Mouse (Mus musculus) thymus, postnatal 14 days (tissue): ENCODE results near the gene Cbfb.
"Not testable (repeated sequence)": the region's sequence is repeated elsewhere in the genome, so short reads cannot be mapped to it uniquely, and the experiment has no call there.

ENCODE experiments used
- DNase-seq: peaks from one replicate; pipeline ENCODE4 v3.0.0; 2021

The Cbfb gene

DNA sequence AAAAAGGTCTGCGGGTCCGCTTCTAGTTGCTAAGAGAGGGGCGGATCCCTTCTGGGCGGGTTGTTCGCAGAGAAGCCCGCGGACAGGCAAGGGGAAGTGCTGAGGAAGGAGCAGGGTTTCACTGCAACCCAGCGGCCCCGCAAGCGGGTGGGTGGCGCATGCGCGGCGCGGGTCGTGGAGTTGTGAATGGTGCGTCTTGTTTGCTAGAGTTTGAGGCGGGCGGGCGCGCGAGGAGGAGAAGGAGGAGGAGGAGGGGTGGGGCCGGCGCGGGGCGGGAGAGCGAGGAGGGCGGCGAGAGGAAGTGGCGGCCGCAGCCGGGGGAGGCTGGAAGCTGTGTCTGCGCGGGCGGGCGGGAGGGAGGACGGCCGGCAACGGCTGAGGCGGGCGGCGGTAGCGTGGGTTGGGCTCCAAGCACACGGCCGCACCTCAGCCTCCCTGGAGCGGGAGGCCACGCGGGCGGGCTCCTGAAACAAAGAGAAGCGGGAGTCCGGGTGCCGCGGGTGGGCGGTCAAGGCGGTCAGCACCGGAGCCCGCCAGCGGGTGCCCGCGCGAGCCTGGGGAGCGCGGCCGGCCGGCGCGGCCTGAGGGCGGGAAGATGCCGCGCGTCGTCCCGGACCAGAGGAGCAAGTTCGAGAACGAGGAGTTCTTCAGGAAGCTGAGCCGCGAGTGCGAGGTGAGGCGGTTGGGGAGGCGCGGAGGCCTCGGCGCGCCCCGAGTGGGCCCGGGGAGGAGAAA, at the start of gene Cbfb:
Cbfb (plus strand) TSS at position 294 of the 735 bp plus-strand sequence.
- peak; percentile 99 for DNase-seq

GRCm38 (mm10) chr8:105129864-105130263, 40.6 kb upstream of the Cbfb start:
- DNase-seq = no peak

- no peak for DNase-seq
These were observed 39.0 kb upstream of the Cbfb start, which contains the start of gene Ces4a for GRCm38 (mm10) chr8:105131509-105131908. Ces4a (plus strand) TSS chr8:105131800.

DNA sequence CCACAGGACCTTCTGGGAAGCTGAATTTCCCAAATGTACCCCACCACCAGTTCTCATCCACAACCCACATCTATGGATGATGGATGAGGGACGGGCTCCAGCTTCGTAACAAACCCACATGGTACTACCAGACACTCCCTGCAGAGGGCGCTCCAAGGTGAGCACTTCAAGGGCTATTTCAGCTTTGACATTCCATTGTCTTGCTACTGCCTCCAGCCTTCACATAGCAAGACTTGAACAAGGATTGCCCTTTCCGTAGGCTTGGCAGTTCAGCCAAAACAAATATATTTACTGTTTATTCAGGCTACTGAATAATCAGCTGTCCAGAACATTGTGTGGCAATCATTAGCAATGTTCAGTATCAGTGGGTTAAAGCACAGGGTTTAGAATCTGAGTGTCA, 32.1 kb upstream of the Cbfb start:
- peak; percentile 65 for DNase-seq

DNA sequence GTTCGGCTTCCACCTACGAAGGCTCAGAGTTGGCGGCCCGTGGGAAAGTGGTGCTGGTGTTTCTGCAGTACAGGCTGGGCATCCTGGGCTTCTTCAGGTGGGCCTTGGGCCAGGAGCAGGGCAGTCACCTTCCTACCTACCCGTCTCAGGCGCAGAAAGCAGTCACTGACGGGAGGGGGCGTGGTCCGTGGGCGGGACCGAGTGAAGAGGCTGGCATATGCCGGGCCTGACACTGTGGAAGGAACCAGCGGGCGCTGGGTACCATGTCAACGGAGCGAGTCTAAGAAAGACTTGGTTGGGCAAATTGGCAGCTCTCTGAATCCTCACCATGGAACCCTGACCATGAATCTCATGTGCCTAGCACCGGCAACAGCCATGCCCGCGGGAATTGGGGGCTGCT, 28.1 kb upstream of the Cbfb start:
- peak; percentile 12 for DNase-seq

DNA sequence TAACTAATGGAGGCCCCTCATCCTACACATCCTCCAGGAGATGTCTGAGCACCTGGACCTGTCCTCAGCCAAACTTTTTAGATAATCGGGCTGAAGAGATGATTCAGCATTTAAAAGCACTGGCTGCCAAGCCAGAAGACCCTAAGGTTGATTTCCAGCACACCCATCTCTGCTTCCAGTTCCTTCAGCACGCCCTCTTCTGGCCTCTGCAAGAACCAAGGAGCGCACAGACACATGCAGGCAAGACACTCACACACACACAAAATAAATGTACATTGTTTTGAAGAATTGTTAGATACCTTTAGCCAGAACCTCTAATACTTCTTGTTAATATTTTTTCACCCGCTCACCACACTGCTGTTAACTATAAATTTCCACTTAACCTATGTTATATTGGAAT, 18.8 kb upstream of the Cbfb start:
- no peak for DNase-seq

DNA sequence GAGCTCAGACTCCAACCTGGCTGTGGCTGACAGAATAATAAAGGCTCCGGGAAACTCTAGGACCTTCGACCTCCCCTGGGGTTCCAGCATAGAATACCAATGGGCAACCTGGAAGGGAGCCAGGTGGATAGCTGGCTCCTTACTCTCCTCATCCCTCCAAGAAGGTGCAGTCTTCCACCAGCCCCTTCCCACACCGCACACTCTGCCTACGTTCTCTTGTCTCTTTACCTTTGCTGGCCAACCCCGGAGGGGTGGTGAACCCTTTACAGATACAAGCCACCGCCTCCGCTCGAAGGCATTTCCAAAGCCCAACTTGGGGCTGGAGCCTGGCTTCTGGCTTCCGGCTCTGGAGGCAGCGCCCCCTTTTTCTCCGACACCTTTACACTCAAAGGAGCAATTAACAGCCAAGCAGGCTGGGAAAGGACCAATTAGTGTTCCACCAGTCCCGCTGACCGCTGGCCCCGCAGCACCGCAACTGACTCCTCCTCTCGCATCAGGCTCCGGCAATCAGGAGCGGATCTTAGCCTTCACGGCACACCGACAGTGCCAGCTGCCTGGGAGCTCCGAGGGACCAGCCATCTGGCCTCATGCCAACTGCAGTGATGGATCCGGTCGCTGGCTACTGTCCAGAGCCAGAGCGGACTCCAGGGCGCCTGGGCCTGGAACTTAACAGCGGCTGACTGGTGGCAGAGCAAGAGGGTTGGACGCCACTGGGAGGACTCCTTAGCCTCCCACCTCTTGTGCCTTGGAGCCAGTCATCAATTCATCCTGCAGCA, 17.7 kb upstream of the Cbfb start:
- no peak for DNase-seq

- DNase-seq = no peak
These were observed 16.2 kb upstream of the Cbfb start for GRCm38 (mm10) chr8:105154316-105154715.

DNA sequence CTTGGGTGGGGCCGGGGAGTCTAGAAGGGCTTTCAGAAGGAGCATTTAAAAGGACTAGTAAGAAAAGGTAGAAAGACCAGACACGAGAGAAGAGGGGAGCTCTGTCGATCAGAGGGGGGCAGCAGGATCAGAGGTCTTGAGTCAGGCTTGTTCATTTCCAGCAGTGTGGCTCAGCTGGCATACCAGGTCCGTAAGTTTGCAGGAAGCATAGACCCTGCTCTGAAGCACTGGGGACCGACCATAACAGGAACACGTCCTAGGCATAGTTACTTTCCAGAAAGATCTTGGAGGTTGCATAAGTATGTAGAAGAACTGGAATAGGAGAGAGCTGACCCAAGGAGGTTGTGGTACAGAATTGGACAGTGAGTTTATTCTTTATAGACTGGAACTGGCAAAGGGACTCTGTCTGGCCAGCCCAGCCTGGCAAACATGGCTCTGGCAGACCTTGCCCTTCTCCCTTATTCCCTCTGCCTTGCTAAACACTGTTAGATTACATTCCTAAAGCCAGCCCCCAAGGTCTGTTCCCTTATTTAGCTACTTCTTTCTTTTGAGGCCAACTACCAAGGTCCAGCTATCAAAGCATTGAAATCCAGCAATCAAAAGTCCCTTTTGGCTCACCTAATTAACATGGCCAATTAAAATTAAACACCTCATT, 15.3 kb upstream of the Cbfb start:
- DNase-seq = no peak

DNA sequence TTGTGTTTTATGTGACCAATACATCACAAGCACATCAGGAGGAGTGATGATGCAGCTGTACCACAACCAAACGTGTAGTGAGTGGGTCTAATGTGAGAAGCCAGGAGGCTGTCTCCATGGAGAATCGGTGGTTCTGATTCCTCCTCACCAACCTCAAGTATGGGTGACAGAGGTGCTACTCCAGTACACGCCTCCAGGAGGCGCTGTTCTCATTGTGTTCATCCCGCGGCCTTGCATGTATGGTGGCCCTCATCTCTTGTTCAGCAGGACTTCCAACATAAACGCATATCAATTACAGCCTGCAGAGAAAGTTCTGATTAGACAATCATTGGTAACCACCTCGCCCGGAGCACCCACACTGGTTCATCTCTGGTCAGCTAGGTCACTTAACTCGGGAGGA, 12.9 kb upstream of the Cbfb start:
- peak; percentile 70 for DNase-seq

GRCm38 (mm10) chr8:105158084-105158483, 12.4 kb upstream of the Cbfb start:
- DNase-seq = peak; percentile 10

DNA sequence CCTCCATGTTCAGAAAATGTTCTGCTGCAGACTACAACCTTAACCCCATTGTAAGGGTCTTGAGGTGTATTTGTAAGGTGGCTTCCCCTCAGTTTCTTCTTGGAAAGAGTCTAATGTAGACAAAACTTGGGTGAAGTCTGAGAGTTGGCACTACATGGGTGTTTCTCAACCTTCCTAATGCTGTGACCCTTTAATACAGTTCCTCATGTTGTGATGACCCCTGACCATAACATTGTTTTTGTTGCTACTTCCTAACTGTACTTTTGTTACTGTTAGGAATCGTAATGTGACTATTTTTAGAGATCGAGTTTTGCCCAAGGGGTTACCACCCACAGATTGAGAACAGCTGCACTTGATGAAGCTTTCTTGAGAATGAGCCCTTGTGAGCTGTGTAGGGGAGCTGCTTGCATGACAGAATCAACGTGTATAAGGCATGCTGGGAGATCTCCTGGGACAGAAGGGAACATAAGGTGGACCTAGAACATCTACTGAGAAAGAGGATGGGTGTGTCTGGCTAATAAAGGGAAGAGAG, 9.3 kb upstream of the Cbfb start:
- no peak for DNase-seq

DNA sequence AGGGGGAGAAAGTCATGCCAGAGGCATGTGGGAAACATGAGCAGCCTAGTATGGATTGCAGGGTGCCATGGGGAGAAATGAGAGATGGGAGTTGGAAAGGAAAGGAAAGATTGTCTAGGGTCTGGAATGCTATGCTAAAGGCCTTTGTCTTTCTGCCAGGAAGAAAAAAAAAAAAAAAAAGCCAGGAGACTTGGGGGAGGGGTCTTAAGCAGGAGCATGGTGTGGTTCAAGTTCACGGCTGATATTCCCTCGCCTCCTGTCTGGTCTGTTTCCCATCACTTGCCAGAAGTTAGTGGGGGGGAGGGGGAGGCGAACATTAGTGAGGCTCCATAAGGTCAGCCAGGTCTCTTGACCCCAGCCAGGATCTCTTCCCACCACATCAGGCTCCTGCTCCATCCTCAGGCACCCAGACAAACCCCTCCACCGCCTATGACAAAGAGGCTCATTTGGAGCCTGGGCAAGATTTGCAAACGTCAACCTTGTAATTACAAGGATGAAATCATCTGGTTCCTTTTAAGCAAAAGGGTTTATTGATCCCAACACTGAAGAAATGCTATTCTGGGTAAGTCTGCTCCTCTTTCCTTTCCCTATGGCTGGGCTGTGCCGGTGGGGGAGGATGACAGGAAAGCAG, 6.1 kb upstream of the Cbfb start:
- no peak for DNase-seq

DNA sequence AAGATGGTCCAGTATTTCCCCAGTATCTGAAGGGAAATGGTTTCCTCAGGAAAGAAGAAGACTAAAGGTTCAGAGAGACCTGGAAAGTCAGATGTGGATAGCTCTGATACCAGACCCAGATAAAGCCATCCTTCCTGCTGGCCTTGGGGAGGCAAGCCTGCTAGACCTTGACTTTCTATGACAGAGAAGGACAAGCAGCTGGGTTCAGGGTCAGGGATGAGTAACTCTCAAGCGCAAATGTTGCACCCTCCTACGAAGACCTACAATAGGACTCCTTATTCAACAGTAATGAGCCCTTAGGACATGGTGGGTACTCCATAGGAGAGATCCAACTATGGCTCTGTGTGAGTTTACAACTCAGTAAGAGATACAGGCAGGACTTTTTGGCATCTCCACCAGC, 5.3 kb upstream of the Cbfb start:
- DNase-seq = no peak

DNA sequence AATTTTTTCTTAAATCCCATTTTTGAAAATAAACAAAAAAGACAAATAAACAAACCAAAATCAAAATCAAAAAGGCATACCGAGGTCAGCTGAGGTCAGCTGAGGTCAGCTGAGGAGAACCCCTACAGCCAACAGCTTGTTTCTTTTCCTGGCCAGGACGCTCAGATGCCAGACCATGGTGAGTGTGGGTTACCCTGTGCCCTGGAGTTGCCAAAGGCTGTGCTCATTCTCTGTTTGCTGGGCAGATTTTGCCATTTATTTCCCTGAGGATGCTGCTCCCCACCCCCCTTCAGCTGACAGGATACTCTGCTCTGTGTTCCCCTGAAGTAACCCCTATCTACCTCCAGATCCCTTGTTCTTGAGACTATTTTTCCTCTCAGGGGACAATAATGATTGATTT, 3.4 kb upstream of the Cbfb start:
- DNase-seq = no peak

- no peak for DNase-seq
These were observed 892 bp upstream of the Cbfb start for GRCm38 (mm10) chr8:105169582-105169981.

- no peak for DNase-seq
These were observed 463 bp upstream of the Cbfb start for GRCm38 (mm10) chr8:105170041-105170380.

- peak; percentile 80 for DNase-seq
These were observed 885 bp downstream of the Cbfb start for GRCm38 (mm10) chr8:105171116-105172002.

DNA sequence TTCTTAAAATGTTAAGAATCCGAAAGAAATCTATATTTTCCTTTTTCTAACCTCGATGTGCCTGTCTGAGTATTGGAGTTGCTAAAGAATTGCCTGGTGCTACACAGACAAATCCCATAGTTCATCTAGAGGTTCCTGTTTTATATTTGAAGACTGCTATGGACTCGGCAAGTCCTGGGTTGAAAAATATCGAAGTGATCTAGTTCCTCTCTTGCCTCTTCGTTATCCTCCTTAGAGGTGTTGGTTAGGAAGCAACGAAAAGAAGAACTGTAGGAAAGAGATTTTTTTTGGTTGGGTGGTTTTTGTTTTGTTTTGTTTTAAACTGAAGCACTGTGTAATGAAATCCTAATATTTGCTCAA, 1.5 kb downstream of the Cbfb start:
- no peak for DNase-seq

- DNase-seq = not testable (repeated sequence)
These were observed 4.8 kb downstream of the Cbfb start for GRCm38 (mm10) chr8:105175287-105175686.

DNA sequence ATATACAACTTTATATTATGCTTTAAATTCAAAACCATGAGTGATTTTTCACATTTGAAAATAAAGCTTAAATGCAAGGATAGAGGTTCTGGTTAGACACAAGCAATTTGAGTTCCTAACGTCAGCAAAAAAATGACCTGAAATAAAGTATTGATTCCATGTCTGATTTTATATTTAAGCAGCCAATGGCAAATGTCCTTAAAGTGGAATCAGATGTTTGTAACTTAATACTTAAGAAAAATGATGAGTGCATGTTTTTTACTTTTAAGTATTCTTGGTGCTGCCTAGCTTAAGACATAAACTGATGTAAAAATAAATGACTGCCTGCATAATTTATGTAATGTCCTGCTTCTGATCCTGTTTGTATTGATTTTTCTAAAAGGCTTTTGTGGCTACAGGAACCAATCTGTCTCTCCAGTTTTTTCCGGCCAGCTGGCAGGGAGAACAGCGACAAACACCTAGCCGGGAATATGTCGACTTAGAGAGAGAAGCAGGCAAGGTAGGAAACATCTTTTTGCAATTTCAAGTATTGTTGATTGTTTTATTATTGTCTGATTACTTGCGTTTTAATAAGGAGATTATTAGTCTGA, 7.8 kb downstream of the Cbfb start:
- DNase-seq = no peak

DNA sequence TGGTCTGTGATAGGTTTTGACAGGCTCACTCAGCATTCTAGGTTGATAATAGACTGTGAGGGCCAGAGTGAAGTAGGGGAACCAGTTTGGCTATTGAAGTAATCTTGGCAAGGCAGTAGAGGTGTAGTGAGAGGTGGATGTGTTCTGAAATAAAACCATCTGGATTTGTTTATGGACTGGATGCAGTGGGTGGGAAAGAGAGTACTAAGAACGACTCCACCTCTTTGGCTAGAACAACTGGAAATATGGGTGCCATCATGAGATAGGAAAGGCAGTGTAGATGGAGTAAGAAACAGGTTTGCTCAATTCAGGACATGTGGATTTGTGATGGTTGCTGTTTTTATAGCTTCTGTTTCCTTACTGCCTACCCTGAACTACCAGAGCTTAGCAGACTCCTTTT, 11.7 kb downstream of the Cbfb start:
- no peak for DNase-seq
